Mouse (Mus musculus) heart, adult 8-10 months (tissue): ENCODE results near the gene Pan2. TPM values are rescaled to one million over a fixed set of nuclear protein-coding genes. Genes with fewer than 3 reads are reported as not detected.
A peak's percentile ranks its signal among the peaks of the same experiment; 100 is the strongest.
"Not testable (repeated sequence)": the region's sequence is repeated elsewhere in the genome, so short reads cannot be mapped to it uniquely, and the experiment has no call there.

Experiments used
- DNase-seq: peaks from one replicate; pipeline ENCODE4 v3.0.0; 2022; ENCODE audit warnings: low spot score
- total RNA-seq, 4 experiments: library from RNA; stranded (reverse); gene quantifications; 2 replicates each; pipeline ENCODE4 v1.2.4; 2022

Gene Pan2
- total RNA-seq, 4 experiments from 2014 or later: 6.1 to 7.1 (median 6.5) TPM

GRCm38 (mm10) chr10:128283604-128284579, 19.2 kb upstream of the Pan2 start:
- DNase-seq: peak; percentile 63

- peak; percentile 47 for DNase-seq
These were observed 12.5 kb upstream of the Pan2 start for GRCm38 (mm10) chr10:128290594-128290993.

- no peak for DNase-seq
These were observed 6.6 kb upstream of the Pan2 start for GRCm38 (mm10) chr10:128296370-128297090.

GRCm38 (mm10) chr10:128297221-128297620, 5.9 kb upstream of the Pan2 start:
- DNase-seq: no peak

GRCm38 (mm10) chr10:128297622-128298021, 5.5 kb upstream of the Pan2 start:
- DNase-seq: no peak

GRCm38 (mm10) chr10:128298243-128298642, 4.9 kb upstream of the Pan2 start:
- DNase-seq: no peak

- no peak for DNase-seq
These were observed 4.4 kb upstream of the Pan2 start, which contains the start of gene Il23a for GRCm38 (mm10) chr10:128298702-128299171. TSS of gene Il23a (minus strand) at chr10:128298752.

- DNase-seq: no peak
These were observed 778 bp upstream of the Pan2 start for GRCm38 (mm10) chr10:128302357-128302756.

GRCm38 (mm10) chr10:128302785-128303125, 380 bp upstream of the Pan2 start:
- no peak for DNase-seq

- DNase-seq: no peak
These were observed 6.5 kb downstream of the Pan2 start for GRCm38 (mm10) chr10:128309654-128310053.

- no peak for DNase-seq
These were observed 7.0 kb downstream of the Pan2 start for GRCm38 (mm10) chr10:128310177-128310576.

- DNase-seq: no peak
These were observed 7.8 kb downstream of the Pan2 start for GRCm38 (mm10) chr10:128310902-128311301.

- DNase-seq: no peak
These were observed 12.4 kb downstream of the Pan2 start for GRCm38 (mm10) chr10:128315578-128315977.

GRCm38 (mm10) chr10:128321641-128322040, 18.5 kb downstream of the Pan2 start:
- DNase-seq: no peak

GRCm38 (mm10) chr10:128322141-128323108, 19.3 kb downstream of the Pan2 start, which contains the start of gene Cnpy2:
TSS of gene Cnpy2 (plus strand) at chr10:128322459.
- peak; percentile 84 for DNase-seq

GRCm38 (mm10) chr10:128323516-128323915, 20.4 kb downstream of the Pan2 start:
- DNase-seq: no peak

- no peak for DNase-seq
These were observed 23.7 kb downstream of the Pan2 start for GRCm38 (mm10) chr10:128326825-128327224.

GRCm38 (mm10) chr10:128327610-128328009, 24.5 kb downstream of the Pan2 start:
- no peak for DNase-seq

- DNase-seq: not testable (repeated sequence)
These were observed 29.5 kb downstream of the Pan2 start for GRCm38 (mm10) chr10:128332358-128333249.

GRCm38 (mm10) chr10:128335582-128335981, 32.4 kb downstream of the Pan2 start:
- DNase-seq: peak; percentile 79
